Mouse (Mus musculus): ENCODE measurements around the gene Begain. TPM values are rescaled to one million over a fixed set of nuclear protein-coding genes. Genes with fewer than 3 reads are reported as not detected.

Begain gene
- total and polyA plus RNA-seq, 3 experiments = not detected

DNA sequence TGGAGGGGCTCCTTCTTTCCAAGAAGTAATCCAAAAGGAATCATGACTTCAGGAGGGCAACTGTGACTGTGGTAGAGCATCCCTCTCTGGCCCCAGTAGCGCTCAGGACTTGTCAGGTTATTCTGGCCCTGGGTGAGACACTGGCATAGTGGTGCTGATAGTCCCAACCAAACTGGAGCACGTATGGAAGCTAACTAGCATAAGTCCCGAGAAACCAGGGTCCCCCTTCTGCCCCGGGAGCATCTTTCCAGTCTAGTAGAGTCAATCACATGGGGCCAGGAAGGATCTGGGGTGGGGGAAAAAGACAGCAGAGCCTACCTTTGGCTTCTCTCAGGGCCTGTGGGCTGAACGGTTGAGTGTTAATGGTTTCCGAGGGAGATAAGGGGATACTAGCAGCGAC is 721 bp upstream of the Begain start:
- H3K36me3 ChIP-seq (ENCODE audit: control insufficient read depth in 1 of 2, insufficient read depth in 2 of 2, low read length in 2 of 2) = no peaks in the 10 kb centered on the region
- H3K27me3 ChIP-seq (ENCODE audit: control insufficient read depth in 1 of 2, insufficient read depth in 2 of 2, low read length in 2 of 2) = no peaks in the 10 kb centered on the region
- DNase-seq (ENCODE audit: low read depth, low spot score) = no peak
- no peak overlapping the region for H3K4me3 ChIP-seq (ENCODE audit: control insufficient read depth in 1 of 2, insufficient read depth in 1 of 2, low read depth in 2 of 2, low read length in 2 of 2)
- H3K9ac ChIP-seq (ENCODE audit: control insufficient read depth, low read depth, low read length, poor library complexity, severe bottlenecking) = no peak overlapping the region
- H3K79me2 ChIP-seq (ENCODE audit: control insufficient read depth, insufficient read depth, low read length, poor library complexity) = no peaks in the 10 kb centered on the region
- H3K4me1 ChIP-seq (ENCODE audit: control insufficient read depth in 1 of 2, insufficient read depth in 2 of 2, low read length in 2 of 2) = no peaks in the 10 kb centered on the region
- TF ChIP-seq JUND (IDR thresholded peaks at IDR 0.05; ENCODE audit: low read depth, low read length) (no peak), ZNF384 (IDR thresholded peaks at IDR 0.05; ENCODE audit: low read depth, low read length) (no peak), ZC3H11A (IDR thresholded peaks at IDR 0.05; ENCODE audit: low read depth, low read length) (no peak), GABPA (IDR thresholded peaks at IDR 0.05; ENCODE audit: low read depth, low read length) (no peak), RCOR1 (IDR thresholded peaks at IDR 0.05; ENCODE audit: low read depth, low read length) (no peak), BHLHE40 (IDR thresholded peaks at IDR 0.05; ENCODE audit: borderline replicate concordance, low read depth, low read length) (no peak)
- H3K27ac ChIP-seq (ENCODE audit: control insufficient read depth, low read depth, low read length) = no peak overlapping the region
- H3K9me3 ChIP-seq (replicated peaks; ENCODE audit: insufficient read depth, low read length) = no peaks in the 10 kb centered on the region

DNA sequence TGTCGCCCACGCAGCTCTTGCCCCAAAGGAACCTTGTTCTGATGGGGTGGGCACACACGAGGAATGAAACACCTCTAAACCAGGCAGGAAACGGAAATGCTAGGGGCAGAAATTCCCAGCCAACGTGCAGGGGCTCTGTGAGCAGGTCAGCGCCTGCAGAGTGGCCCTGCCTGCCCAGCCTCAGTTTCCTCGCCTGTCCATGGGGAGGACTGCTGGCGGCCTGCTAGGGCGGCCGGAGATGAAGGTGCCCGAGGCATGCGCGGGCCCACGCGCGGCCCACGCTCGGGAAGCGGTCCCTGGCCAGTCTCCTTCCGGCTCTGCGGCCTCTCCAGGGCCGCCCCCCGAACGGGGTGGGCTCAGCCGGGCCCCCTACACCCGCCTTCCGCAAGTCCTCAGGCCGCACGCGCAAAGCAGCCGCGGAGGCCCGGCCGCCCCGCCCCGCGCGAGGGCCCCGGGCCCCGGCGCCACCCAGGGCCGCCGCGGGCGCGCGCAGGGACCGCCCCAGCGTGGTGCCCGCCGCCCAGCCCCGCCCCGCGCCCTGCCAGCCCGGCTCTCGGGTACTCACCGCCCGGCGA is 369 bp downstream of the Begain start:
- no peak overlapping the region for H3K9ac ChIP-seq (ENCODE audit: control insufficient read depth, low read depth, low read length, poor library complexity, severe bottlenecking)
- DNase-seq (ENCODE audit: low read depth, low spot score) = no peak
- H3K36me3 ChIP-seq (ENCODE audit: control insufficient read depth in 1 of 2, insufficient read depth in 2 of 2, low read length in 2 of 2) = no peaks in the 10 kb centered on the region
- no peak for TF ChIP-seq RAD21 (IDR thresholded peaks at IDR 0.05; ENCODE audit: low read depth, low read length)
- TF ChIP-seq TAL1 (IDR thresholded peaks at IDR 0.05; ENCODE audit: low read length) = 0 out of 2 replicates have a peak, but pooled peaks have one; percentile 2
- TF ChIP-seq ZNF384 (IDR thresholded peaks at IDR 0.05; ENCODE audit: low read depth, low read length) = no peak
- no peak for TF ChIP-seq ETS1 (IDR thresholded peaks at IDR 0.05; ENCODE audit: low read depth, low read length)
- H3K27ac ChIP-seq (ENCODE audit: control insufficient read depth, low read depth, low read length) = no peak overlapping the region
- H3K9me3 ChIP-seq (replicated peaks; ENCODE audit: insufficient read depth, low read length) = no peaks in the 10 kb centered on the region
- H3K4me3 ChIP-seq (ENCODE audit: control insufficient read depth in 1 of 2, insufficient read depth in 1 of 2, low read depth in 2 of 2, low read length in 2 of 2) = no peak overlapping the region
- no peaks in the 10 kb centered on the region for H3K79me2 ChIP-seq (ENCODE audit: control insufficient read depth, insufficient read depth, low read length, poor library complexity)
- no peaks in the 10 kb centered on the region for H3K4me1 ChIP-seq (ENCODE audit: control insufficient read depth in 1 of 2, insufficient read depth in 2 of 2, low read length in 2 of 2)
- H3K27me3 ChIP-seq (ENCODE audit: control insufficient read depth in 1 of 2, insufficient read depth in 2 of 2, low read length in 2 of 2) = no peaks in the 10 kb centered on the region

DNA sequence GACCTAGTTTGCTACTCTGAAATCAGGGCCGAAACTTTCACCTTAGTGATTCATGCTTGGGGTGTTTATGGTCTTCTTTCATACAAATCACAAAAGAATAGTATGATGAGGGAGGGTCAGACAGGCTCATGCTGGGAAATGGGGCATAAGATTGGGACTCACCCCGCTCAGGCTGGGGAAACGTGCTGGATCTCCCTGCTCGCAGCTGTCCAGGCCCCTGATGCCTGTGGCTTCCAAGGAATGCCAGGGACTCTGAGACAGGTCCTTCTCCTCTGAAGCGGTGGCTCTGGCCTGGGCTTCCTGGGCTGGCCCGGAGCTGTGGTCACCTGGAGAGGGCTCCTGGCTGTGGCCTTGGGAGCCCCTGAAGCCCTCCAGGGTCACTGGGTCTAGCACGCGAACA is 9.4 kb downstream of the Begain start:
- no peak for TF ChIP-seq NRF1 (IDR thresholded peaks at IDR 0.05; ENCODE audit: insufficient read depth, low read depth, low read length, poor library complexity, severe bottlenecking)
- TF ChIP-seq MXI1 (IDR thresholded peaks at IDR 0.05; ENCODE audit: low read depth, low read length) = no peak
- TF ChIP-seq EP300 (IDR thresholded peaks at IDR 0.05; ENCODE audit: low read depth in 1 of 2, low read length in 2 of 2) = no peak
- no peak for TF ChIP-seq E2F4 (IDR thresholded peaks at IDR 0.05; ENCODE audit: borderline replicate concordance, low read depth, low read length)
- no peak for TF ChIP-seq NELFE (IDR thresholded peaks at IDR 0.05; ENCODE audit: low read depth, low read length)
- TF ChIP-seq UBTF (IDR thresholded peaks at IDR 0.05; ENCODE audit: borderline replicate concordance, insufficient read depth, low read depth, low read length) = no peak
- no peak for TF ChIP-seq MYC (IDR thresholded peaks at IDR 0.05; ENCODE audit: low read depth, low read length)
- TF ChIP-seq MAX (IDR thresholded peaks at IDR 0.05; ENCODE audit: low read length) = no peak
- TF ChIP-seq CHD1 (IDR thresholded peaks at IDR 0.05; ENCODE audit: low read depth, low read length) = no peak
- no peak for TF ChIP-seq POLR2AphosphoS2 (IDR thresholded peaks at IDR 0.05; ENCODE audit: low read length)
- TF ChIP-seq POLR2A (IDR thresholded peaks at IDR 0.05; ENCODE audit: control insufficient read depth in 1 of 2, insufficient read depth in 1 of 2, low read depth in 1 of 2, low read length in 2 of 2, poor library complexity in 1 of 2) = no peak
- no peak for TF ChIP-seq HCFC1 (IDR thresholded peaks at IDR 0.05; ENCODE audit: low read depth, low read length)
- TF ChIP-seq JUND (IDR thresholded peaks at IDR 0.05; ENCODE audit: low read depth, low read length) = no peak
- TF ChIP-seq ZMIZ1 (IDR thresholded peaks at IDR 0.05; ENCODE audit: low read depth, low read length) = no peak
- TF ChIP-seq MEF2A (IDR thresholded peaks at IDR 0.05; ENCODE audit: extremely low read depth, insufficient replicate concordance, low read depth, low read length, poor library complexity, severe bottlenecking) = no peak
- Histone ChIP-seq H3K36me3 (ENCODE audit: control insufficient read depth in 1 of 2, insufficient read depth in 2 of 2, low read length in 2 of 2) (no peaks in the 10 kb centered on the region), H3K4me1 (ENCODE audit: control insufficient read depth in 1 of 2, insufficient read depth in 2 of 2, low read length in 2 of 2) (no peaks in the 10 kb centered on the region), H3K9ac (ENCODE audit: control insufficient read depth, low read depth, low read length, poor library complexity, severe bottlenecking) (no peak overlapping the region), H3K79me2 (ENCODE audit: control insufficient read depth, insufficient read depth, low read length, poor library complexity) (no peaks in the 10 kb centered on the region), H3K27me3 (ENCODE audit: control insufficient read depth in 1 of 2, insufficient read depth in 2 of 2, low read length in 2 of 2) (no peaks in the 10 kb centered on the region), H3K9me3 (replicated peaks; ENCODE audit: insufficient read depth, low read length) (no peaks in the 10 kb centered on the region), H3K27ac (ENCODE audit: control insufficient read depth, low read depth, low read length) (no peak overlapping the region), H3K4me3 (ENCODE audit: control insufficient read depth in 1 of 2, insufficient read depth in 1 of 2, low read depth in 2 of 2, low read length in 2 of 2) (no peak overlapping the region)
- DNase-seq (ENCODE audit: low read depth, low spot score) = no peak

Measured in MEL (cell line).